Mouse (Mus musculus) small intestine, adult 2 months (tissue): ENCODE results near the gene Ubqln4.

Experiments
- CTCF ChIP-seq: fragments of 200-500 bp; IDR thresholded peaks from 2 replicates; pipeline ENCODE4 v1.5.1; 2012; ENCODE audit warnings: low read depth, mild to moderate bottlenecking, control low read depth, inconsistent platforms, low read length, moderate library complexity, mixed read lengths; ENCODE audit not compliant: insufficient replicate concordance, insufficient read length; ENCODE audit errors: extremely low read depth
- POLR2A ChIP-seq: fragments of 200-500 bp; IDR thresholded peaks from 2 replicates; pipeline ENCODE4 v1.6.1; 2012; ENCODE audit warnings: low read depth, mild to moderate bottlenecking, control low read depth, inconsistent platforms, low read length, moderate library complexity

DNA sequence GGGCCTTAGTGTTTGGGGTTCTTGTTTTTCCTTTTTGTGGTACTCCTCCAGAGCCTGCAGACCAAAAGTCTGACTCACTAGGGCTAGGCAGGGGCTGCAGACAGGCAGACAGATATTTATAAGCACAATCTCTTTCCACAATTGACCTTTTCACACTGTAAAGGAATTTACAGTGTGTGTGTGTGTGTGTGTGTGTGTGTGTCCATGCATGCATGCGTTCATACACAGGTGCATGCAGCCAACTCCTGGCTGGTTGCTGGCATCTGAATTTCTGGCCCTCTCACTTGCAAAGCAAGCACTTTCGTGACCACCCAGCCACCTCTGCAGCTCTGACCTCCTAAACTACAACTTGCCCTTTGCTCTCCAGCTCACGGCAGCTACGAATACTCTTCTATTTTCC lies 55.5 kb downstream of the Ubqln4 start:
- TF ChIP-seq POLR2A, result no peak
- TF ChIP-seq CTCF, result no peak
